Mouse (Mus musculus): ENCODE measurements around the gene Smarcb1.

Smarcb1 gene

GRCm38 (mm10) chr10:75856155-75856907 lies 65.1 kb downstream of the Smarcb1 start:
- no peak for DNase-seq (ENCODE audit: low spot score)

DNA sequence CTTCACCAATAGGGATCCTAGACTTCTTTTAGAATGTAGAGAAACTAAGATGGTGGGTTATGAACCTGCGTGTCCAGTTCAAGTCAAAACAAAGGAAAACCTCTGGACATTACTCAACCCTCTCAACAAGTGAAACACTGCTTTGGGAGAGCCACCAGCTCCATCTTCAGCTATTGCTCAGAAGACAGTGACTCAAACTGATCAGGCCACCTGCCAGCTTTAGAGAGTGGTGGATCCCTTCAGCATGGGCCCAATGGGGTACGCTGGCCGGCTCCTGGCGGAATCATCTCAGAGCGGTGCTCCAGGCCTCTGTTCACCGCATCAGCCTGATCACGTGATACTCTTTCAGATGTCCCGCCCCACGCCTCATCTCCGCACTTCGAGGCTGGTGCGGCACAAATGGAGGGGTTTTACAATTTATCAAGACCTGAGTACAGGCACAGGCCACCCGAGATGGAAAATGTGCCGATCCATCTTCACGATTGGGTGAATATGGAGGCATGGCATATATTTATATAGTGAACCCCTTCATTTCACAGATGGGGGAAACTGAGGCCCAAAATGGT lies 65.9 kb downstream of the Smarcb1 start:
- no peak for DNase-seq (ENCODE audit: low spot score)

DNA sequence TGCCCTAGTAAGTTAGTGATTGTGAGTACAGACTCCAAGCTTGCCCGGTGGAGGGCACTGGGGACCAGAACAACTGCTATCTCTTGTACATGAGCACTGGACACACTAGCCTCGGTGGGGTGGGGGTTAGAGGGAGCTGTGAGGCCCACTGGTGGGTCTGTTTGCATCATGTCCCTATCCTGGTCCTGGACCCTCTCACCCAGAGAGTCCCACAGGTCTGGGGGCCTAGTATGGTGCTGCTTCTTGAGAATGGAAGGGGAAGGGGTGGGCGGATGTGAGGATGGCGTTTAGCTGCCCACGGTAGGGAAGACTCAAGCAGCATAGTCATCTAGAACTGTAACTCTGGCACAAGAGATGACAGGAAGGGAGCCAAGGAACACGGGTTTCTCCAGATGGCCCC lies 66.6 kb downstream of the Smarcb1 start:
- DNase-seq (ENCODE audit: low spot score): no peak

DNA sequence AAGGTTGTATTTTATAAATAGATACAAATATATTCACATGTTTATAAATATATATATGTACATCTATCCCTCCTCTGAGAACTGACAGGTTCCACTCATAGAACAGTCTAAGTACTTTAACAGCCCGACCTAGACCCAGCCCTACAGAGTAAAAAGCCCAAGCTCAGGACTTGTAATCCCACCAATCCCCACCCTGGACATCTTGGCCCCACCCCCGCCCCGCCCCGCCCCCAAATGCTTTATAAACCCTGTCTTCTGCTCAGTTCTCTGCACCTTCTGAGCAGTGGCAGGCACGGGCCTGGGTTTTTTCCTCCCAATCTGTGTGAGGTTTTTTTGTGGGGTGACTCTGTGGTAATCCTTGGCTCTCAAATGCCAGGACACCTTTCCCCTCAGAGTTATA lies 67.3 kb downstream of the Smarcb1 start:
- no peak for DNase-seq (ENCODE audit: low spot score)

- DNase-seq (ENCODE audit: low spot score): peak; percentile 88
These were observed 68.0 kb downstream of the Smarcb1 start for GRCm38 (mm10) chr10:75853452-75853851.

DNA sequence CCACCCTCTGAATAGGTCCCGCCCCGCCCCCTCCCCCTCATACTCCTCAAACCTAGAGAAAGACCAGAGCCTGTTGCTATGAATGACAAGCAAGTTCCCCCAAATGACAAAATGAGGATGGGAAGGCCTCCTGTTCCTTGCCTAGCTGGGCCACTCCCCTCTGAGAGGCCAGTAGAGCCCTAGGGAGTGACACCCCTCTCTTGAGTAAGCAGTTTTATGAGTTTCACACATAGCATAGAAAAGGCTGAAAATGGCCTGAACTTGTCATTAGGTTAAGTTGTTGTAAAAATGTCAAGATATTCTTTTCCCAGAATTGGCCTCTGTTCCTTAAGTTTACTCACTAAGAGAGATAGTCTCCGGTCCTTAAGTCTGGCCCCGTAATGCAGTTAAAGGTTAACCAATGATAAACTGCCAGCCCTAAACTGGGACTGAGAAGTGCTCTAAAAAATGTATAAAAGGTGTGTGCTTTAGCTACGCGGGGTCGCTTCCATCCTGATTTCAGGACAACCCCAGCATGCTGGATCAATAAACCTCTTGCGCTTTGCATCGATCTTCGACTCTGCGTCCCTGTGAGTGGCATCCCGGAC lies 68.8 kb downstream of the Smarcb1 start:
- DNase-seq (ENCODE audit: low spot score): no peak

- no peak for DNase-seq (ENCODE audit: low spot score)
These were observed 69.7 kb downstream of the Smarcb1 start for GRCm38 (mm10) chr10:75851681-75852080.

- DNase-seq (ENCODE audit: low spot score): no peak
These were observed 70.3 kb downstream of the Smarcb1 start for GRCm38 (mm10) chr10:75851076-75851475.

GRCm38 (mm10) chr10:75848382-75848781 lies 73.0 kb downstream of the Smarcb1 start:
- no peak for DNase-seq (ENCODE audit: low spot score)
